Mouse (Mus musculus): Measurements from ENCODE around the gene Adamts9.

- TF ChIP-seq POLR2A (IDR thresholded peaks at IDR 0.05; ENCODE audit: borderline replicate concordance, control insufficient read depth, low read depth, low read length) (no peak), CTCF (IDR thresholded peaks at IDR 0.05; ENCODE audit: control insufficient read depth, insufficient read depth, low read length) (peak; percentile 47)
Observed at GRCm38 (mm10) chr6:92728084-92728483, 215.2 kb downstream of the Adamts9 start.
